Mouse (Mus musculus) bone marrow macrophage, adult 2 months (primary cell): Measurements from ENCODE around the gene Hsd3b1. TPM values are rescaled to one million over a fixed set of nuclear protein-coding genes. Genes with fewer than 3 reads are reported as not detected.
"Not testable (repeated sequence)": the region's sequence is repeated elsewhere in the genome, so short reads cannot be mapped to it uniquely, and the experiment has no call there.

Experiments used
- H3K27ac ChIP-seq: 2 replicates; pipeline ENCODE4 v1.5.1; 2012; ENCODE audit warnings: low read depth, low read length; ENCODE audit not compliant: insufficient read depth
- H3K4me1 ChIP-seq: 2 replicates; pipeline ENCODE4 v1.6.1; 2012; ENCODE audit warnings: low read length; ENCODE audit not compliant: control insufficient read depth, insufficient read depth
- H3K4me3 ChIP-seq: 2 replicates; pipeline ENCODE4 v1.5.1; 2012; ENCODE audit warnings: mild to moderate bottlenecking, low read length, moderate library complexity; ENCODE audit not compliant: insufficient read depth
- CTCF ChIP-seq: IDR thresholded peaks from 2 replicates; pipeline ENCODE4 v1.5.1; 2012; ENCODE audit warnings: low read depth, mild to moderate bottlenecking, low read length, moderate library complexity
- POLR2A ChIP-seq: IDR thresholded peaks from 2 replicates; pipeline ENCODE4 v1.6.1; 2012; ENCODE audit warnings: mild to moderate bottlenecking, low read depth, low read length, borderline replicate concordance
- polyA plus RNA-seq: library from polyadenylated mRNA; stranded (reverse); fragments of >200 nt; gene quantifications from 2 replicates; pipeline ENCODE4 v1.2.4, GENCODE M21; 2012; ENCODE audit not compliant: missing spikeins, insufficient read depth, insufficient read length

The Hsd3b1 gene
- polyA plus RNA-seq, 1 experiment = not detected

DNA sequence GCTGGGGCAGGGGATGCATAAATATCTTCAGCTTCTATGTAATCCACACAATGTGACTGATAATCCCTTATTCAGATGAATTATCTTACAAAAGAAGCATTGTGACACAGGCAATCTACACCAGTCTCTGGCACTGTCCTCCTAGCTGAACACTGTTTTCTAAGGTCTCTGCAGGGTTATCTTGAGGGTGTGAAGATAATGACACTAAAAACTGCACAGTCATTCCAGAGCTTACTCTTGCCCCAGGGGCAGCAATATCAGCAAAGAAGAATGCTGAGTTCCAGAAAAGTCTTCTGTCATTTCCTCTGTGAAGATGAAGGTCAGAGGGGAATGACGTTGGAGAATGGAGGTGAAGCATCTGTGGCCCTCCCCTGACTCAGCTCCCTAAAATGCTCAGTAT is 2.7 kb downstream of the Hsd3b1 start:
- H3K4me1 ChIP-seq = no peaks in the 10 kb centered on the region
- H3K4me3 ChIP-seq = no peak overlapping the region
- H3K27ac ChIP-seq = no peak overlapping the region
- TF ChIP-seq CTCF (no peak), POLR2A (no peak)

GRCm38 (mm10) chr3:98855160-98855559 is 4.4 kb downstream of the Hsd3b1 start:
- no peak overlapping the region for H3K27ac ChIP-seq
- H3K4me3 ChIP-seq = no peak overlapping the region
- TF ChIP-seq POLR2A = no peak
- TF ChIP-seq CTCF = no peak
- no peaks in the 10 kb centered on the region for H3K4me1 ChIP-seq

DNA sequence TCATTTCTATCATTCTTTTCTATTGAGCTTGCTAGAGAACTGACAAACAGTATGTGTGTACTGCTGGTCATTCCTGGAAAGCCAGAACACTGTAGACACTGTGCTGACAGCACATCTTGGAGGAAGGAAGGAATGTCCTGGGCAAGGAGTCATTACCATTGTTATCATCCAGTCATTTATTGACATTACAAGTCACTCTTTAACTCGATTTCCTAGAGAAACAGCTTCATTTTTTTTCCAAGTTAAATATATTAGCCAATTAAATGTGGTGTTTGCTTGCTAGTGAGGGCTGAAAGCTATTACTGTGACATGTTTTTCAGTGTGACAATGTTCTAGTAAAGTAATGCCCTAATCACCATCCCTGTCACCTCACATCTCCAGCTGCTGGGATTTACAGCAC is 5.9 kb downstream of the Hsd3b1 start:
- no peak overlapping the region for H3K27ac ChIP-seq
- H3K4me3 ChIP-seq = no peak overlapping the region
- TF ChIP-seq CTCF (no peak), POLR2A (no peak)
- H3K4me1 ChIP-seq = no peaks in the 10 kb centered on the region

- H3K4me1 ChIP-seq = no peaks in the 10 kb centered on the region
- H3K4me3 ChIP-seq = no peak overlapping the region
- H3K27ac ChIP-seq = no peak overlapping the region
- TF ChIP-seq CTCF = no peak
- TF ChIP-seq POLR2A = no peak
Measured at GRCm38 (mm10) chr3:98853051-98853450, 6.5 kb downstream of the Hsd3b1 start.

DNA sequence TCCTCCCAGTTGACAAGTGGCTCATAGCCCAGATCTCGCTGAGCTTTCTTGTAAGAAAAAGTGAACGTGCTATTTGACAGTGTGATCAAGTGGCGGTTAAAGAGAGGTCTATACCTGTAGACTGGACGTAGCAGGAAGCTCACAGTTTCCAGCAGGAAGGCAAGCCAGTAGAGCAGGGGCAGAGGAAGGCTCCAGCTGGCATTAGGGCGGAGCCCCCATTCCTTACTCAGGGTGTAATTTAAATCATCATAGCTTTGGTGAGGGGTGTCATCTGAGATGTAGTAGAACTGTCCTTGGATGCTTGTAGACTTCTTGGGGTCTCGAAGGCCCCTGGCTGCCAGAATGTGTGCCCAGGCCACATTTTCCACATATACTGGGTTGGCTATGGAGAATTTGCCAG is 7.0 kb downstream of the Hsd3b1 start:
- TF ChIP-seq POLR2A (no peak), CTCF (no peak)
- H3K27ac ChIP-seq = no peak overlapping the region
- H3K4me1 ChIP-seq = no peaks in the 10 kb centered on the region
- H3K4me3 ChIP-seq = no peak overlapping the region

DNA sequence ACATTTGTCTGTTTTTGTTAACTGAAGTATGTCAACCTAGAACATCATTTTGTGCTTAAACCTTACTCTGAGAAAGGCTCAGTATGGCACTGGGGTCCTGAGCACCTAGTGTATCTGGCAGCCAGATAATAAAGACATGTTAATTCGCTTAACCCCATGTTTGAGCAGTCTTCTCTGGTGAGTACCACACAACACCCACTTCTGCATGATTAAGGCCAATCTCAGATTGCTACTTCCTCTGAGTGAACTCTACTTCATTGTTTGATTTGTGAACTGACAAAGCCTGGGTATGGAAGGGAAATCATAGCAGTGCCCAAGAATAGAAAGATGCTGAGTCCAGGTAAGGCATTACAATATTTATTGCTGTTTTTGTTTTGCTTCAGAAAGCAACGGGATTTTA is 7.7 kb downstream of the Hsd3b1 start:
- Histone ChIP-seq H3K4me1 (no peaks in the 10 kb centered on the region), H3K4me3 (no peak overlapping the region), H3K27ac (no peak overlapping the region)
- no peak for TF ChIP-seq CTCF
- TF ChIP-seq POLR2A = no peak

DNA sequence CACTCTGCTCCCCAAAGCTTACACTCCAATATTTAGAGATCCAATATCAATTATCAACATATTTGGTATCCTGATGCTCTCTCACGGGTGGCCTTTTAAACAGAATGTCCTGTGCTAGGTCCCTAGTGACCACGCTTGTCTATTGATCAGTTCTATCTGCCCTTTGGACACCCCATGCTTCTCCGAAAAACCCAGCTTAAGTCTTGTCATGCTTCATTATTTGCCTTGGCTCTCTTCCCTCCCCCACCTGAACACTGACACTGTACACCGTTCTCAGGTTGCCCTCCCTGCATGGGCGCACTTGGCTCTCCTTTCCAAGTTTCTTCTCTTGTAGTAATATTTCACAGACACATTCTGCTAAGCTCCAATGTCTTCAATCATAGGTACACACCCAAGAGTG is 9.3 kb downstream of the Hsd3b1 start:
- TF ChIP-seq POLR2A (no peak), CTCF (no peak)
- Histone ChIP-seq H3K4me1 (no peaks in the 10 kb centered on the region), H3K27ac (no peak overlapping the region), H3K4me3 (no peak overlapping the region)

GRCm38 (mm10) chr3:98848898-98849297 is 10.7 kb downstream of the Hsd3b1 start:
- TF ChIP-seq CTCF (no peak), POLR2A (no peak)
- no peak overlapping the region for H3K4me3 ChIP-seq
- no peaks in the 10 kb centered on the region for H3K4me1 ChIP-seq
- H3K27ac ChIP-seq = no peak overlapping the region

DNA sequence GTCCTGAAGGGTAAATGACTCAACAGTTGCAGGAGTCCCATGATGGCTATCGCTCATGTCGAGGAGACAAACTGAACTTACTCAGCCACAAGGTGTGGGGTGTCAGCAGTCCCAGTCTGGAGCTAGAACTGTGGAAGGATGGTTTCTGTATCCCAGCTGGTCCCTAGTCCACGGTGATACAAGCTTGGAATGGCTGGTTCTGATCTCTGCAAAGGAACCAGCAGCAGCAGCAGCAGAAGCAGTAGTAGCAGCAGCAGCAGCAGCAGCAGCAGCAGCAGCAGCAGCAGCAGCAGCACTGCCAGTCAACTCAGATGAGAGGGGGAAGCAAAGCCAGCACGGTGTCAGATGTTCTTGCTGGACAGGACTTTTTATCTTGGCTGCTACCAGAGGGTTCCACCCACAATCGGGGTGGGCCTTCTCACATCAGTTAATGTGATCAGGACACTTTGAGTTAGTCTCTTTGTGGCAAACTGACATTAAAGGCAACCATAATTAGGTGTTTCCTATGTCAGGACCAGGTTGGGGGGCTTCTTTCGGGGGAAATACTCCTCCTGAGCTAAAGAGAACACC is 45.4 kb downstream of the Hsd3b1 start, which contains the start of gene Hsd3b6:
Gene Hsd3b6, minus strand, starts transcription at position 343 of the 570 bp plus-strand sequence.
- no peak for TF ChIP-seq CTCF
- no peak for TF ChIP-seq POLR2A
- H3K4me3 ChIP-seq = no peak within 1 kb of the TSS
- no peaks in the 10 kb centered on the region for H3K4me1 ChIP-seq
- H3K27ac ChIP-seq = no peak within 1 kb of the TSS

- not testable (repeated sequence) for H3K4me3 ChIP-seq, H3K4me1 ChIP-seq, H3K27ac ChIP-seq
Measured at GRCm38 (mm10) chr3:98812653-98813052, 46.9 kb downstream of the Hsd3b1 start.

DNA sequence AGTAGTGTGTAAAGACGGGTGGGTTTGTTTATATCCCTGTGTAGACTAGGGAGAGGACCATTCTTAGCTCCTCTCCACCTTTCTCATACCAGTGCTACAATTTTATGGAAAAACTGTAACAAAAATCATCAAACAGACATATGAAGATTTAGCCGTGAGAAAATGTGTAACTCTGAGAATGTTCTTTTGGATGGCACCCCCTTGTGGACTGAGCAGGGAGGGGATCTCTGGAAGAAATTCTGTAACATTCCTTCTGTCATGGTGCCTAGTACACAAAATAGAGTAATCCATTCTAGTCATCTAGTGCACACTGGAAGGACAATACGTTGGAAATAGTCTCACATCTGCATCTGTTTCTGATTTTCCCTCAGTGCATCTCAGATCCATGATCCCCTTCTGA is 54.6 kb downstream of the Hsd3b1 start:
- H3K27ac ChIP-seq, H3K4me1 ChIP-seq, H3K4me3 ChIP-seq: not testable (repeated sequence)

Other genes with a start within 250 kb of the Hsd3b1 start
- not detected in 2 replicates for gene Hsd3b5, start 229.5 kb downstream of the Hsd3b1 start, polyA plus RNA-seq
- not detected in 2 replicates for gene Hsd3b2, start 135.3 kb downstream of the Hsd3b1 start, polyA plus RNA-seq
- not detected in 2 replicates for gene Hsd3b3, start 96.7 kb downstream of the Hsd3b1 start, polyA plus RNA-seq
- gene Hsd3b6, start 45.4 kb downstream of the Hsd3b1 start, polyA plus RNA-seq = not detected in 2 replicates
- not detected in 2 replicates for gene Hao2, start 33.4 kb upstream of the Hsd3b1 start, polyA plus RNA-seq